In genomic region chr19:29659705-29660104, GRCm38 (mm10) we compare ENCODE assay signal across 31 mouse cellular contexts. TPM values are rescaled to one million over a fixed set of nuclear protein-coding genes. Genes with fewer than 3 reads are reported as not detected.
DNase-seq lines count a peak whose midpoint lies in the region; ATAC-seq and TF ChIP-seq lines count a peak whose summit lies in the region.
"Had no signal": no experiment of that assay in that cellular context is flagged by ENCODE, and none has a peak within 500 bp of the region (broad histone marks: within the 10 kb centered on the region; RNA-seq: fewer than 3 reads in every experiment).

No protein-coding gene starts in this region.

- TF ChIP-seq CTCF in Patski (IDR thresholded peaks at IDR 0.05) = no peak

- in situ Hi-C loops in Patski (cut with MboI; ENCODE audit: low pct_unique_long_range_greater_than_20kb) = no loop called here

- peak; percentile 36 for ATAC-seq in Patski
- peak; percentile 50 for ATAC-seq in inflammation-experienced regulatory T-cells, adult 6 months
- ATAC-seq: forebrain, embryonic 15.5 days; liver, embryonic 12.5 days; liver, postnatal 0 days; midbrain, embryonic 16.5 days had no signal

- DNase-seq in 3T3-L1 (ENCODE audit: low read depth, low spot score) = peak; percentile 83
- peak; percentile 42 for DNase-seq in CD4-positive helper T cell, adult 2 months (ENCODE audit: low read depth, low spot score)
- no peak for DNase-seq in Patski (ENCODE audit: low read depth, low spot score)
- no peak for DNase-seq in adrenal gland, postnatal 4 days (ENCODE audit: low spot score in 2 of 2)
- DNase-seq in spleen, postnatal 14 days (ENCODE audit: low spot score in 2 of 2) = no peak
- DNase-seq in spleen, postnatal 36 days (ENCODE audit: low spot score in 2 of 2) = no peak
- DNase-seq: adrenal gland, postnatal 14 days; B cell, adult 2 months; cerebellum, adult 2 months; cerebellum, postnatal 14 days; gastrocnemius, postnatal 36 days; heart, adult 2 months; heart, postnatal 4 days; kidney, adult 18-20 months; kidney, postnatal 25 days; left cerebral cortex, postnatal 4 days; liver, postnatal 0 days; lung, postnatal 36 days; thymus, adult 18-20 months had no signal

- POLR2A ChIA-PET in Patski (lab: Charles Lee) = no interaction called here

- H3K27me3 ChIP-seq in Patski = no peaks in the 10 kb centered on the region
- H3K27me3 ChIP-seq: forebrain, embryonic 15.5 days; hindbrain, embryonic 13.5 days; kidney, embryonic 15.5 days; neural tube, embryonic 13.5 days; stomach, embryonic 15.5 days had no signal

- CTCF ChIA-PET in Patski (lab: Charles Lee) = interaction anchor here (1.3 kb wide), 1 partner anchor 17 kb away, joined by 3 read pairs; no protein-coding TSS in a partner anchor

RNA-seq across cellular contexts. Expression of gene Ermp1, which starts 11.5 kb away (rescaled TPM):
- polyA plus RNA-seq in Patski (2021) = 94.4 TPM
- polyA plus RNA-seq in inflammation-experienced regulatory T-cells, adult 6 months (2017; shearing (Covaris generic)) = 10 to 100 TPM; 16.1 to 19.1 (median 16.9) TPM
- total RNA-seq in adrenal gland, postnatal 4 days (2021) = 10 to 100 TPM; 70.0 to 74.7 TPM

RNA-seq across cellular contexts. Expression of gene Mlana, which starts 37.9 kb away (rescaled TPM):
- 0.31 TPM for polyA plus RNA-seq in Patski (2021)
- not detected for polyA plus RNA-seq in inflammation-experienced regulatory T-cells, adult 6 months (2017; shearing (Covaris generic))
- not detected for total RNA-seq in adrenal gland, postnatal 4 days (2021)
- total RNA-seq: adrenal gland, postnatal 14 days; gastrocnemius, adult 18-20 months; left cerebral cortex, postnatal 4 days; megakaryocyte, adult 5-6 weeks had no signal
- polyA plus RNA-seq: cerebellum, adult 2 months; cortical plate, adult 2 months; forebrain, embryonic 15.5 days; hindbrain, embryonic 13.5 days; kidney, embryonic 15.5 days; liver, embryonic 12.5 days; liver, postnatal 0 days; lung, embryonic 16.5 days; midbrain, embryonic 16.5 days; neural tube, embryonic 13.5 days; stomach, embryonic 15.5 days had no signal

Comparison
In these comparisons a context has a peak if more than half of its experiments do, and no peak if none do; other contexts are left out.
1. DNase-seq: peak in 3T3-L1 (single experiment) and CD4-positive helper T cell, adult 2 months (single experiment); none in Patski (single experiment), adrenal gland, postnatal 4 days (0 of 2), spleen, postnatal 14 days (0 of 2) and spleen, postnatal 36 days (0 of 2).